Mouse (Mus musculus): ENCODE data around the gene Adamts10. TPM values are rescaled to one million over a fixed set of nuclear protein-coding genes. Genes with fewer than 3 reads are reported as not detected.

Gene Adamts10
- 10 to 100 TPM; 53.9 to 80.8 TPM for polyA plus RNA-seq (2017; shearing (Covaris generic))

DNA sequence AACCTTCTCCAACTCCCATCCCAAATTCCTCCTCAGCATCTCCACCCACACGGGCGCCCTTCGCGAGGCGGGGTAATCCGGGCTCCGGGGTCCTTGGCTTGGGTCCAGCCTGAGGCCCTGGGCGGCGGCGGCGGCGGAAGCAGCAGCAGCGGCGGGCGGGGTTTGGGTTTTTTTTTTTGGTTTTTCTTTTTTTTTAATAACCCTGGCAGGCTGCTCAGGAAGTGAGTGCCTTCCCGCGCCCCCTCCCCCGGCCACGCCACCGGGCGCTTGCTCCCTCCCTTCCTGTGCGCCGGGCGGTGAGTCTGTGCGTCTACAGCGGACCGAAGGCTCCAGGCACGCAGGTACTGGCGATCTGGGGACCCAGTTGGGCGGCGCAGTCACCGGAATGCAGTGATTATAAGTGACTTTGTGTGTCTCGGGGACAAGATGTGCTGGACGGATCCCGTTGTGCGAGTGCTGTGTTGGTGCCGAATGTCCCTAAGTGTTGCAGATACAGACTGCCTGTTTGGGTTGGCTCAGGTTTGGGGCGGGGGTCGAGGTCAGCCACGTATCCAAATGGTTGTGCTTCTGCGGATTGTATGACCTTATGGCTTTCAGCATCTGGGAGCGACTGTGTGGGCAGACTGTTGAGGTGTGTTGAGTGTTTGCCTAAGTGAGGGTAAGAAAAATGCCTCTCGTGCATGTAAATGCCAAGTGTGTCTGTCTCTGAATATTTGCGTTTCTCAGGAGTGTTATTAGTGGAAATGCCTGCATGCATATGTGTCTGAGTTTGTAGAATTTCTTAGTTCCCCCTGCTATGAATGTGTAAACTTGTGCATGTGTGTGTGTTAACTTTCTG, at the start of gene Adamts10:
Gene Adamts10 (plus strand): TSS at position 287 of the 838 bp plus-strand sequence.
- ATAC-seq: peak; percentile 97

DNA sequence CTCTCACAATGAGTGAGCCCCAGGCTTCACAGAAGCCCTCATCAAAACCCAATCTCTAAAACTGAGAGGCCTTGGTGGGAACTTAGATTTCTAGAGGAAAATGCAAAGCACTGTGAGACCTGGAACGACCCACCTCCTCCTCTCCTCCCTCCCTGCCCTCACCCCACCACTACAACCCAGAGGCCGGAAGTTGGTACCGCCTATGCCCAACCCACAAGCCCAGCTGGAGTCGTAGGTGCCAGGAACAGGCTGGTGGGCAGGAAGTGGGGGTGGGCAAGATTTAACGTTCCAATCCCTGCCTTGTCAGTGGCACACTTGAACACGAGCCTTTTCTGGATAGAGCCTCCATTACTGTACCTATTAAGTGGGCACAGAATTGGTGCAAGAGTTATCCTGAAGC, 40.0 kb upstream of the Adamts10 start:
- ATAC-seq: peak; percentile 100

DNA sequence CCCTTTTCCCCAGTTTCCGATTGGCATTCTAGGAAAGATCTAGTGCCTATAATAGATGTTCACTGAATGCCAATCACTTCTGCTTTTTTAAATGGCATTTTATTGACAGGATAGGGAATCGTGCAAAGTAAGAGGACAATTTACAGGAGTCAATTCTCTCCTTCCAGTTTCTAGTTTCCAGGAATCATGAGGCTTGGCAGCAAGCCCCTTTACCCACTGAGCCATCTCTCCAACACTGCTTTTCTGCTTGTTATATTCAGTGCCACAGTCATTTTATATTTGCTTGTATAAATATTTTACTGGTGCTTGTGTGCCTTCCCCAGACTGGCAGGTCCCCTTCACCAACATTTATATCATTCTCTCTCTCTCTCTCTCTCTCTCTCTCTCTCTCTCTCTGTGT, 36.8 kb upstream of the Adamts10 start:
- ATAC-seq: no peak

DNA sequence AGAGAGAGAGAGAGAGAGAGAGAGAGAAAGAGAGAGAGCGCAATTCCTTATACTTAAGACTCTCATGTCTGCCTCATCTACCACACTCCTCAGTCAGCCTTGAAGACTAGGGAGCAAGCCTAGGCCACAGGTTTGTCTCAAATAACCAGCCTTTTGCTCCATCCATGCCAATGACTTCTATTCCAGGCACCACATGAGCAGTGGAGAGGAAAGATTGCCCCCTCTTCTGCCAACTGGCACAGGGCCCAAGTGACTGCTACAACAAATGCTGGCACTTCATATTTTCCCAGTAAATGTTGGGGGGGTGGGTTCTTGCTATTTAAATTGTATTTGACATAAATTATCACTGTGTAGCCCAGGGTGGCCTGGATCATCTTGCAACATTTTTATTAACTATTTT, 36.4 kb upstream of the Adamts10 start:
- no peak for ATAC-seq

DNA sequence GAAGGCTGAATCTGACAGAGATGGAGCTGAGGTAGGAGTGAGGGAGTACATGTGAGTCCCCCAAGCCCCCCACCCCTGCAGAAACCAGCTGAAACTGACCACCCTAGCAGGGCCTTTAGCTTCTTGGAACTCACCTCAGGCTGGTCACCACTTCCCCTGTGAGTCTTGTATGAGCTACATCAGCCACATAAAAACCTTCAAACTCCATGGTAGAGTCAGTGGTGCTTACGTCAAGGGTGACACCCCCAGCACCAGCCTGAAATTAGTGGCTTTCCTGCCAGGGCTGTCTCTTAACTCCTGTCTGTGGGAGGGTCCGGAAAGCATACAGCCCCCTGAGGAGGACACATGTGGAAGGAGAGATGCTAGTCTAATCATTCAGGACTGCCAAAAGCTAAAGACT, 32.6 kb upstream of the Adamts10 start:
- no peak for ATAC-seq

DNA sequence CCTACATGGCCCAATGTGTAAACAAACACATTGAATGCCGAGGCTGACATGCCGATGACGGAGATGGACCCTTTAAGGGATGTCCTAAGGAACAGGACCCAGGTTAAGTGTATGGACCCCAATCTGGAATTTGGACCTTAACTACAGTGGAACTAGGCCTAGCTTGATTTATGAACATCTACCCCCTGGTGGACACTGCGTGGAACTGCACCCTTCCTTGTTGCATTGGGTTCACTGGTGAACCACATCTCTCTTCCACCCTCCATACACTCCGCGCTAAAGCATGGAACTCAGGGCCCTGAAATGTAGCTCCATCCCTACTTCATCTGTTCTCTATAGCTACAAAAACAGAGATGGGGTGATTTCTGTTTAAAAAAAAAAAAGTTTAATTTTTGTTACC, 30.9 kb upstream of the Adamts10 start:
- no peak for ATAC-seq

DNA sequence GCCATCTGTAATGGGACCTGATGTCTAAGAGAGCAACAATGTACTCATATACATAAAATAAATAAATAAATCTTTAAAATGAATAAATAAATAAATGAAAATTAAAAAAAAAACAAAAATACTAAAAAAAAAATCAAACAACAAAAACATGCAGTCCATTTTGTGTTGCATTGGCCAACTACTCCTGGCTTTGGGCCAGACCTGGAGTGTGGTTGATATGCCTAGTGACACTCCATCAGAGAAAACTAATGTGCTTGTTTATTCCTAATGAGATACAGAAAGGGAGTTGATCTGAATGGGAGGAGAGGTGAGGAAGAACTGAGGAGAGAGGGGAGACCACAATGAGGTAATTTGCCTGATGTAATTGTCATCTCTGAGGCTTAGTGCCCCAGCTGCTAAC, 29.4 kb upstream of the Adamts10 start:
- no peak for ATAC-seq

DNA sequence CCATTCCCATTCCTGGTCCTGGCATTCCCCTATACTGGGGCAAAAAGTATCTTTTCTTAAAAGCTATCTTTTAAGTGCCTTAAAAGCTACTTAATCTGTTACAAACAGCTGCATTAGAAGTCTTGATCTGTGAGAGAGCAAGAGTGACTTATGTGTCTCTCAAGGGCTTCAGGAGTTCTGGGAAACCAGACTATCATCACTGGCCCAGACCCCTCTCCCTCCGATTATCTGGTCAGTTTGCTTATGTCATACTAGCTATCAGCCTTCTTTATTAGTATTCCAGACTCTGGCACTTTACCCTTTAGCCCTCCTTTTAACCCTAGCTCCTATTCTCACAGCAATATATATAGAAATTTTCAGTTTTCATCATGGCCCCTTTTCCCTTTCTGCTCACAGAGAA, 25.1 kb upstream of the Adamts10 start:
- no peak for ATAC-seq

DNA sequence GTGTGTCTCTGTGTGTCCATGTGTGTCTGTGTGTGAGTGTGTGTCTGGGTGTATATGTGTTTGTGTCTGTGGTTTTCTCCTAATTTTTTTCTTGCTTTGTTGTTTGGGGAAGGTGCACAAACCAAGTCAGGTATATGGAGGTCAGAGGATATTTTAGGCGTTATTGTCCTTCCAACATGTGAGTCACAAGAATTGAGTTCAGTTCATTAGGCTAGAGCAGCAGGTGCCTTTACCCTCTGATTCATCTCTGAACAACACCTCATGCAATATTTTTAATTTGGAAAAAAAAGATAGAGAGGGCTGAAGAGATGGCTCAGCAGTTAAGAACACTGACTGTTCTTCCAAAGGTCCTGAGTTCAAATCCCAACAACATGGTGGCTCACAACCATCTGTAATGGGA, 15.6 kb upstream of the Adamts10 start:
- ATAC-seq: no peak

DNA sequence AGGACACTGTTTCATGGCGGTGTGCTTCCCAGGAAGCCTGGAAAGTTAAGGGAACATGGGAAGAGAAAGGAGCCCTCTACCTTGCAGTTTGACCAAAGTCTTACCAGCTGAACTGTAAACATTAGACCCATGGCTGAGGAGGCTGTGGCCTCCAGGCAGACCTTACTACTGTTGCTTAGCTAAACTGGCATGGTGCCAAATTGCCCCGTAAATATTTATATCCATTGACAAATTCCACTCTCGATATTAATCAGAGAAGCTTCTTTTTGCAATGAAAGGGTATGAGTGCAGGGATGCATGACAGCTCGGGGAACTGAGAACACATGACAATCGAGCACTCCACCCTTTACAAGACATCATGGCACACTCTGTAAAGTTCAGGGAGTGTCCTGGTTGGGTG, 13.8 kb upstream of the Adamts10 start:
- ATAC-seq: no peak

DNA sequence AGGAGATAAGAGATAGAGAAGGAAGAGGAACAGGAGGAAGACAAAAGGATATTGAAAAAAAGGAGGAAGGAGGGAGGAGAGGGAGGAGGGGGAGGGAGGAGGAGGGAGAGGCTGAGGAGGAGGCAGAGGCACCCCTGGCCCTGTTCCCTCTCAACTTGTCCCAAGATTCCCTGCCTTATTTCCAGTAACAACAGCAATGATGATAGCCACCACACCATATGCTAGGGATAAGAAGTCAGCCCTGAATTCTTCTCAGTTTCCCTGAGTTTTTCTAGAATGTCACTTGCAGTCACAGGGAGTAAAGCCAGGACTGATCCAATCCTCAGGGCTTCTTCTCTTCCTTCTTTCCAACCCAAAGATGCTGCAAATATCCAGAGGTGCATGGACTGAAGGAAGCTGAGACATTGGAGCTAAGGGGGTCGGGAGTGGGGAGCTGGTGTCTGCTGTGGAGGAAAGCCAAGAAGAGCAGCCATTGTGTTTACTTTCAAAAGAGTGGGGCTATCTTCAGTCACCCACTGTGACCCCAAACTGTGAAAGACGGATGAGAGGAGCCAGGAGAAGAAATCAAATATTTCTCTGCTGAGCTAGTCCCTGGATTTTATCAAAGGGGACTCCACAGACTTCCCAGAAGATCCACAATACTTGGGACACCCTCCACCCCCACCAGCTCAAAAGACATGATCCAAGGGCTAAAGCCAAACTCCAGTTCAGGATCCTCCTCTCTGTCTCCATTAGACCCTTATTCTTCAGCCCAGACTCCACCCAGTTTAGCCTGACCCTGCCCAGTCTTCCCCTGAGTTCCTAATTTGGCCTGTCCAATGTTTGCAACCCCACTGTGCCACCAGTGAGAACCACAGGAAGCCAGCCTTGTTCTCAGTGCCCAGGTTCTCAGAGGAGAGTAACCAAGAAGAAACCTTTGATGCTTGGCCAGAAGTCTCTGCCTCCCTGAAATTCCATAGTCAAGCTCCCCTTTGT, 11.3 kb upstream of the Adamts10 start:
- ATAC-seq: no peak

DNA sequence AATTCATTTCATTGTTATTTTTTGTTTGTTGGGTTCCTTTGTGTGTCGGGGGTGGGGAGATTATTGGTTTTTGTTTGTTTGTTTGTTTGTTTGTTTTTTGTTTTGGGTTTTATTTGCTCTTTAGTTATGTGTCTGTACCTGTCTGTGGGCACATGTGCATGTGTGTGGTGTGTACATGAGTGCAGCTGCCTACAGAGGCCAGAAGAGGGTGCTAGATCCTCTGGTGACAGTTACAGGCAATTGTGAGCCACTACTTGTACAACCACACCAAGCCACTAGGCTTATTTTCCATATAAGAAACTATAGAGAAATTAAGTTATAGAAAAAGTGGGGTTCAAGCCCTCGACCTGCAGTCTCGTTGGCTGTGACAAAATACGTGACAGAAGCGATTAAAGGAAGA, 10.1 kb upstream of the Adamts10 start:
- no peak for ATAC-seq

DNA sequence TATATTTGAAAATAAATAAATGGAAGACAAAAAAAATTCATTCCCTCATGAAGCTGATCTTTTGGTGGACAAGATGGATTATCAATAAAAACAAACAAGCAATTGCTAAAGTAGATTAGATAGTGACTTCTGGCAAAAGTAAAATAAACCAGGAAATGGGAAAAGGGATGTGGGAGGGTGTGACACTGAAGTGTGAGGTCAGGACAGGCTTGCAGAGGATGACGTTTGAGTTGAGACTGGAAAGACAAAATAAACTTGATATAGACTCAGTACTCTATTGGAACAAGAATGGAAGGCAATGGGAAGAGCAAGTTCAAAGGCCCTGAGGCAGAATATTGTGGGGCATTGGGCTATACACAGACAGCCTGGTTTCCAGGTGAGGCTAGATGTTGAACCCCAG, 3.6 kb upstream of the Adamts10 start:
- no peak for ATAC-seq

DNA sequence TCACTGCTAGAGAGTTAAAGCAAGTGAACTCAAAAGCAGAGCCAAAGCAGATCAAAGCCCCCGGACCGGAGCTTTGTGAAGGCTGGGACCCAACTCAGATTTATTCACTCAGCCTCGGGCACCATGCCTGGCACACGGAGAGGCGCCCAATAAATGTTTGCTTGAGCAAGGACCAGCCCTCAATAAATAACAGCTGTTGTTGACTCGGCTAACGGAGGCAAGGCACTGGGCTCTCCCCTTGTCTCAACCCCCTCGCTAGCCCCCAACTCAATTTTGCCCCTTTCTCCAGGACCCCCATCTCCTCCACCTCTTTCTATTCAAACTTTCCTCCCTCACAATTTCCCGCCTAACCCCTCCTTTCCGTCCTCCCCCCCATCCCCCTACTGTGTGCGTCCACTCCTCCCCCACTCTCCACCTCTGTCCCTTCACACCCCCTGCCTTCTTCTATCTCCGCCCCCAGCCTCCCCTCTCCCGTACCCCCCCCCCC, 530 bp upstream of the Adamts10 start:
- ATAC-seq: peak; percentile 20

DNA sequence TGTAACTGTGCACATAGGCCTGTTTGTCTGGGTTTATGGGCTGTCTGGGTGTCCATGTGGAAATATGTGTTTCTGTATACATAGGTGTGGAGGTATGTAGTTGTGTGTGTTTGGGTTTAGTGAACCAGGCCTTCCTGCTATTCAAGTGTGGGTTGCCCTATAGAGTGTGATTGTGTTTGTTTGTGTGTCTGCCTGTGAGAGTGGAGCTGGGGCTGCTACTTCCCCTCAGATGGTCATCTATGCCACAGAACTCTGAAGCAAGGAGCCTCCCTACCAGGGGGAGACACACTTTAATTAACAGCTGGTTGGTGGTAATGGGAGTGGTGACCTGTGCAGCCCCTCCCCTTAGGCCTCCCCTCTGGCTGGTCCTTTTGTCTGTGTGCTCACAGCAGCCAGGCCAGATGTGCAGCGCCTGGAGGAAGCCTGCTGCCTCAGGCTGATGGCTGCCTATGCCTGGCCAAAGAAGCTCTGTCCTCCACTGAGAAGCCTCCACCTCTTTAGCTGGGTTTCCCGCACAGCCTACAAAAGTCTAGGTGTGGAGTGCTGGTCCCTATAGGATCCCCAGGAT, 886 bp downstream of the Adamts10 start:
- no peak for ATAC-seq

DNA sequence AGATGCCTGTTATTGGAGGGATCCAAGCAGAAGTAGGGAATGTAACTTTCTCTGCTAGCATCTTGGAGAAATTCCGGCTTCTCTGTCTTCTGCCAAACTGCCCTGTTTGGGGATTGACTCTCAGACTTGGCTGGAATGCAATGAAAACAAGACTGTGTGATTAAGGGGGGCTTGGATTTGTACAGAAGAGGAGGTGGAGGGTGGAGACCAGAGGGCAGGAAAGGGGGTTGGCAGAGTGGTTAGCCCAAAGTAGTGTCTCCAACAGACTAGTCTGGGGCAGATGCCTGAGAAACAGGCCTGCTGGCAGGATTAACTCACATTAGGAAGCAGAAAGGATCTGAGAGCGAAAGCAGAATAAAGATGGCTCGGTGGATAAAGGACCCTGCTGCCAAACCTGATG, 2.5 kb downstream of the Adamts10 start:
- ATAC-seq: no peak

DNA sequence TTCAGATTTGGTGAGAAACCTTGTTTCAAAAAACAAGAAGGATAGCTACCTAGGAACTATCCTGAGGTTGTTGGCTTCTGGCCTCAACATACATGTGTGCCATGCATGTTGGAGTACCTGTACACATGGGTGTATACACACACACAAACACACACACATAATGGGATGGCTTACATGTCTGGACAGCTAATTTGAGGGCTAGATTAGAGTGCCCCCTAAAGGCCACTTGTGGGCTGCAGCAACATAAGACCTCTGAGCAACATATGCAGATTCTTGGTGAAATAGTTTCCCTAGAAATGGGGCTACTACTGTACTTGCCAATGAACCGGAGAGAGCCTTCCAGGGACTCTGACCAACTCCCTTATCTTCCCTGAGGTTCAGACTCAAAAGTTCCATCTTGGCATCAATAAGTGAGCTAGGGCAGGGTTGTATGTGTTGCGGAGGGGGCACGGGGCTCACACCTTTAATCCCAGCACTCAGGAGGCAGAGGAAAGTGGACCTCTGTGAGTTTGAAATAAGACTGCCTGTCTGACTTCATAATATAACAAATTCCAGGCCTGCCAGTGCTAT, 15.2 kb downstream of the Adamts10 start:
- peak; percentile 47 for ATAC-seq

DNA sequence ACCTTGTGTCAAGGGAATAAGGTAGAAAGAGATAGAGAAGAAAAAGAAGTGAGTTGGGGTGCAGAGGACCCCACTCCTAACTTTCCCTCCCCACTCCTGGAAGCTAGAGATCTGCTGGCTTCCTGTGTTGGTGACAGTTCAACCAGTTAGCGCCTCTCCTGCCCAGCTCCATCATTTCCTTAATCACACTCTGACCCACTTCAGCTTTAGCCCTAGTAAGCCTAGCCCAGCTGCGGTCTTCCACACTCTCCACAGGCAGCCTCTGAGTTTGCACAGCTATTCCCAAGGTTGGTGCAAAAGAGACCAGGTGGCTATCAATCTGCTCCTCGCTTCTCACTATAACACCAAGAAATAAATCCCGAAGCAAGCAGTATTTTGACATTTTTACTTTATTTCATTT, 15.9 kb downstream of the Adamts10 start:
- ATAC-seq: no peak

DNA sequence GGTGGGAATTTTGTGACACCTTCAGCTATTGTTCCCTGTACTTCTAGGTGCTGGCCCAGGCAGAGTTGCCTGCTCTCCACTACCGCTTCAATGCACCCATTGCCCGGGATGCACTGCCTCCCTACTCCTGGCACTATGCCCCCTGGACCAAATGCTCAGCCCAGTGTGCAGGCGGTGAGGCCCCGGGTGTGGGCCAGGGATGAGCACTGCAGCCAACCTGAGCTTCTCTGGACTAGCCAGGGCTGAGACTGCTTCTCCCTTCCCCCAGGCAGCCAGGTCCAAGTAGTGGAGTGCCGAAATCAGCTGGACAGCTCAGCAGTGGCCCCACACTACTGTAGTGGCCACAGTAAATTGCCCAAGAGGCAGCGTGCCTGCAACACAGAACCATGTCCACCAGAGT, 25.2 kb downstream of the Adamts10 start:
- ATAC-seq: no peak

DNA sequence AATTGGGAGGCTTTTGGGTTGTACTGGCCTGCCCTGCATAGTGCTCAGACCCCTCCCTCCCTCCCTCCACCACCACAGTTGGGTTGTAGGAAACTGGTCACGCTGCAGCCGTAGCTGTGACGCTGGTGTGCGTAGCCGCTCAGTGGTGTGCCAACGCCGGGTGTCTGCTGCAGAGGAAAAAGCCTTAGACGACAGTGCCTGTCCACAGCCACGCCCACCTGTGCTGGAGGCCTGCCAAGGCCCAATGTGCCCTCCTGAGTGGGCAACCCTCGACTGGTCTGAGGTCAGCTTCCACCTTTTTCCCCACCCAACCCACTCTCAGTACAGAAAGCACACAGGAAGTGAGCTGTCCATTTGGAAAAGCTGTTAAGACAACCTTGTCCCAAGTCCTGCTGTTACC, 26.4 kb downstream of the Adamts10 start:
- no peak for ATAC-seq

DNA sequence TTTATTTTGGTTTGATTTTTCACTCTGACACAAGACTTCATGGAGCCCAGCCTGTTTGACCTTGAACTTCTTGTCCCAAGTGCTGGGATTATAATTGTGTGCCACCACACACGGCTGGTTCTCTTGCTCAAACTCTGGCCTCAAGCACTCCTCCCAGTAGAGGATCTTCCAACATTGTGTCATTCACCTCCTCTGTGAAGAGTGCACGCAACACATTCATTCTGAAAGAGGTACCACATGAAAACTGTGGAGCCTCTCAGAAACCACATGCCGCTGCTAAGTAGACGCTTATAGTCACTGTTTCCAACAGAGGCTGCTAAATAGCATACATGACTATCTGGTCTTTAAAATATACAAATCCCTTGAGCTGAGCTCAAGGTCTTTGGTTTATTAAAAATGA, 28.1 kb downstream of the Adamts10 start:
- ATAC-seq: no peak

DNA sequence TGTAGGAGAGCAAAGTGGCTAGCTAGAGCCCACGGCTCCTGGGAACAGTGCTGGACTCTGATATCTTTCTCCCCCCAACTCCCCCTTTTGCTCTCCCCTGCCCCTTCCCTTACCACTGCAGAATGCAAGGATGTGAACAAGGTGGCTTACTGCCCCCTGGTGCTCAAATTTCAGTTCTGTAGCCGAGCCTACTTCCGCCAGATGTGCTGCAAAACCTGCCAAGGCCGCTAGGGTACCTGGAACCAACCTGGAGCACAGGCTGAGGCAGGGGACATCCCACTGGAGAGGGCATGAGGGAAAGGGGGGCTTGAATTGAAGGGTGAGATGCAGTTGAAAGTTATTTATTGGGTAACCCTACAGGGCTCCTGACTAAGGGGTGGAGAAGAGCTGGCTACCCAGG, 29.0 kb downstream of the Adamts10 start:
- ATAC-seq: no peak

DNA sequence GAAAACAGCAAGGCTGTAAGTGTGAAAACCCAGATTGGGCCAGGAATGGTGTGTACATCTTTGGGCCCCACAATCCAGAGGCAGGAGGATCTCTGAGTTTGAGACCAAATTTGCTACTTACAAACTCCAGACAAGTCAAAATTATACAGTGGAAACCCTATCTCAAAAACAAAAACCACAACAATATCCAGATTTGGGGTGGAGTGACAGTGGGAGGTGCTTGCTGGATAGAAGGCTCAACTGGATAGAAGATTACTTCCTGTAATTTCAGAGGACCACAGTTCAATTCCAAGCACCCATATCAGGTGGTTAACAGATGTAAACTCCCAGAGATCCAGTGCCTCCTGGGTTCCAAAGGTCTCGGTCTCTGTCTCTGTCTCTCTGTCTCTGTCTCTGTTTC, 30.5 kb downstream of the Adamts10 start:
- no peak for ATAC-seq

Data from CD4-positive, CD25-positive, alpha-beta regulatory T cell, adult 4 months (primary cell).